Mouse (Mus musculus) left cerebral cortex, adult 9 months (tissue): Measurements from ENCODE around the gene Rnase2b.
"Not testable (repeated sequence)": the region's sequence is repeated elsewhere in the genome, so short reads cannot be mapped to it uniquely, and the experiment has no call there.

Source experiments
- DNase-seq, 2 experiments: peaks; one replicate each; pipeline ENCODE4 v3.0.0; 2022; ENCODE audit warnings: low spot score in 2 of 2

Gene Rnase2b

GRCm38 (mm10) chr14:51152249-51152870, 9.7 kb upstream of the Rnase2b start:
- no peak for DNase-seq

GRCm38 (mm10) chr14:51156056-51156735, 5.9 kb upstream of the Rnase2b start:
- DNase-seq = no peak

- no peak for DNase-seq
Measured at GRCm38 (mm10) chr14:51156736-51157068, 5.4 kb upstream of the Rnase2b start.

GRCm38 (mm10) chr14:51157072-51157471, 5.0 kb upstream of the Rnase2b start:
- DNase-seq = no peak

- DNase-seq = not testable (repeated sequence)
Measured at GRCm38 (mm10) chr14:51163323-51163722, 1.3 kb downstream of the Rnase2b start.

GRCm38 (mm10) chr14:51165435-51165834, 3.4 kb downstream of the Rnase2b start:
- DNase-seq = no peak

- DNase-seq = no peak
Measured at GRCm38 (mm10) chr14:51166068-51166467, 4.0 kb downstream of the Rnase2b start.

GRCm38 (mm10) chr14:51172095-51172865, 10.2 kb downstream of the Rnase2b start:
- peak in 1 of 2 experiments; percentile 22 for DNase-seq

- DNase-seq = peak in 1 of 2 experiments; percentile 18
Measured at GRCm38 (mm10) chr14:51172947-51173346, 10.9 kb downstream of the Rnase2b start.

- DNase-seq = no peak
Measured at GRCm38 (mm10) chr14:51173843-51174242, 11.8 kb downstream of the Rnase2b start.

- not testable (repeated sequence) for DNase-seq
Measured at GRCm38 (mm10) chr14:51181051-51181450, 19.0 kb downstream of the Rnase2b start.

- DNase-seq = no peak
Measured at GRCm38 (mm10) chr14:51195681-51196080, 33.6 kb downstream of the Rnase2b start.

- DNase-seq = no peak
Measured at GRCm38 (mm10) chr14:51199098-51200023, 37.3 kb downstream of the Rnase2b start, which contains the start of gene Ang2. Gene Ang2, minus strand, starts transcription at chr14:51199148.

- peak; percentile 11 to 23 for DNase-seq
Measured at GRCm38 (mm10) chr14:51200054-51200453, 38.0 kb downstream of the Rnase2b start.

GRCm38 (mm10) chr14:51200466-51200865, 38.4 kb downstream of the Rnase2b start:
- DNase-seq = no peak

- DNase-seq = no peak
Measured at GRCm38 (mm10) chr14:51203115-51203514, 41.1 kb downstream of the Rnase2b start, which contains the start of gene Ear14. Gene Ear14, plus strand, starts transcription at chr14:51203391.
